Mouse (Mus musculus) left cerebral cortex, postnatal 14 days (tissue): ENCODE results near the gene Spaca6. TPM values are rescaled to one million over a fixed set of nuclear protein-coding genes. Genes with fewer than 3 reads are reported as not detected.

Experiments
- DNase-seq, 2 experiments: peaks; one replicate each; pipeline ENCODE4 v3.0.0; 2021 to 2022; ENCODE audit warnings: low spot score in 2 of 2, mixed read lengths in 1 of 2
- intact Hi-C: fragments of 180-260 bp; cut with DNase I; formaldehyde crosslinking; loops from one replicate; pipeline ENCODE4 v1.15.1; 2025
- microRNA-seq, 2 experiments: library from miRNA; unstranded; fragments of <30 nt; microRNA quantifications; one replicate each; pipeline ENCODE4 v1.2.0; 2022
- total RNA-seq, 2 experiments: library from RNA; stranded (reverse); gene quantifications; 2 replicates each; pipeline ENCODE4 v1.2.3; 2021

Gene Spaca6
- total RNA-seq, 2 experiments from 2014 or later: 76.9 to 80.9 TPM

- no peak for DNase-seq
- intact Hi-C loops: no loop called here
Observed at GRCm38 (mm10) chr17:17883840-17884239, 56.9 kb downstream of the Spaca6 start, which contains the start of gene Fpr1. Fpr1 (minus strand) TSS chr17:17883940.

- intact Hi-C loops: no loop called here
- DNase-seq: no peak
Observed at GRCm38 (mm10) chr17:17887774-17888248, 60.9 kb downstream of the Spaca6 start, which contains the start of the genes Fpr2 and Fpr3. Fpr2 (plus strand) TSS chr17:17887824. Fpr3 (plus strand) TSS chr17:17887852.

GRCm38 (mm10) chr17:17889732-17890425, 62.9 kb downstream of the Spaca6 start:
- DNase-seq: no peak
- intact Hi-C loops: no loop called here

Small RNAs within 50 kb of the gene (microRNA-seq; reads per million reads assigned to microRNA genes)
- gene Gm25927: 0 reads per million in 2 experiments
- gene Mir125a: 10,235 to 13,621 reads per million in 2 experiments
- 7,252 to 15,173 reads per million in 2 experiments for gene Mir99b
- 0 reads per million in 2 experiments for gene Mirlet7e

Other genes starting within 250 kb of the Spaca6 start
- gene Lnpep, start 202.1 kb upstream of the Spaca6 start, total RNA-seq: 10 to 100 TPM; 71.8 to 88.7 TPM
- gene Vmn2r90, start 123.4 kb upstream of the Spaca6 start, total RNA-seq: not detected
- under 1 TPM; 0.26 to 0.32 TPM for gene Has1, start 28.0 kb downstream of the Spaca6 start, total RNA-seq
- gene Fpr1, start 56.8 kb downstream of the Spaca6 start, total RNA-seq: not detected
- gene Fpr2, start 60.7 kb downstream of the Spaca6 start, total RNA-seq: not detected
- gene Fpr3, start 60.7 kb downstream of the Spaca6 start, total RNA-seq: not detected
- not detected for gene Fpr-rs4, start 194.6 kb downstream of the Spaca6 start, total RNA-seq
- gene Vmn2r124, start 222.3 kb downstream of the Spaca6 start, total RNA-seq: under 1 TPM; 0.04 to 0.11 TPM